In the genomic region with DNA sequence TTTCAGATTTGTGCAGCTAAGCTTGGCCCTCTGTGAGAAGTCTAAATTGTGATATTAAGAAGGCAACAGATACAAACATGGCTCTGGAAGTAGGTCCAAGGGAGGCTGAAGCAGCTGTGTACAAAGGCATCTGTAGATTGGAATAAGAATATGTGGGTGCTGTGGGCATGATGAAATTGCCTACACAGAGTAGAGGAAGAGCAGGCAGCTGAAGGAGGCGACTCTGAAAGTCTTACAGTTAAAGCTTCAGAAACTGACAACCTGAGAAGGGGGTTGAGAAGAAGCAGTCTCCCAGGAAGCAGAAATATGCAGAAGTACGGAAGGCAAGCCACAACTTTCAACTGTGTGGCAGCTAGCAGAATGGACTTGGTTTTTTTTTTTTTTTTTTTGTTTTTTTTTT, we compare ENCODE assay signal across 22 mouse cellular contexts.
"Had no signal": no experiment of that assay in that cellular context is flagged by ENCODE, and none has a peak within 500 bp of the region (broad histone marks: within the 10 kb centered on the region; RNA-seq: fewer than 3 reads in every experiment).

No protein-coding gene starts in this region.

- H3K27ac ChIP-seq: kidney, postnatal 0 days; layer of hippocampus, adult 2 months; limb, embryonic 13.5 days; liver, embryonic 12.5 days; liver, embryonic 15.5 days; lung, embryonic 15.5 days; midbrain, embryonic 12.5 days; neural tube, embryonic 13.5 days had no signal

- H3K36me3 ChIP-seq: limb, embryonic 13.5 days; liver, embryonic 12.5 days; liver, embryonic 15.5 days; lung, embryonic 15.5 days; midbrain, embryonic 12.5 days; neural tube, embryonic 13.5 days had no signal

- H3K4me2 ChIP-seq: limb, embryonic 13.5 days; liver, embryonic 12.5 days; liver, embryonic 15.5 days; lung, embryonic 15.5 days; midbrain, embryonic 12.5 days; neural tube, embryonic 13.5 days had no signal

- H3K4me1 ChIP-seq: limb, embryonic 13.5 days; liver, embryonic 12.5 days; liver, embryonic 15.5 days; lung, embryonic 15.5 days; midbrain, embryonic 12.5 days; neural tube, embryonic 13.5 days had no signal

- ATAC-seq: liver, embryonic 12.5 days; midbrain, embryonic 16.5 days had no signal

- H3K27me3 ChIP-seq: limb, embryonic 13.5 days; liver, embryonic 12.5 days; liver, embryonic 15.5 days; lung, embryonic 15.5 days; midbrain, embryonic 12.5 days; neural tube, embryonic 13.5 days had no signal

- H3K4me3 ChIP-seq: layer of hippocampus, adult 2 months; limb, embryonic 13.5 days; liver, embryonic 12.5 days; liver, embryonic 15.5 days; lung, embryonic 15.5 days; midbrain, embryonic 12.5 days; myocyte; neural tube, embryonic 13.5 days had no signal

- DNase-seq: kidney, adult 11 months; kidney, adult 9 months; kidney, postnatal 25 days; layer of hippocampus, adult 9-11 months; left cerebral cortex, postnatal 4 days; liver; lung, adult 18-20 months; lung, postnatal 10 days; lung, postnatal 36 days; thymus, adult 2 months; thymus, postnatal 14 days; thymus, postnatal 4 days had no signal

- H3K9ac ChIP-seq: limb, embryonic 13.5 days; liver, embryonic 12.5 days; liver, embryonic 15.5 days; lung, embryonic 15.5 days; midbrain, embryonic 12.5 days; neural tube, embryonic 13.5 days had no signal

- H3K9me3 ChIP-seq: liver, embryonic 12.5 days; liver, embryonic 15.5 days; lung, embryonic 15.5 days; midbrain, embryonic 12.5 days; neural tube, embryonic 13.5 days had no signal
